Mouse (Mus musculus) lung, embryonic 14.5 days (tissue): ENCODE results near the gene Rnase2b. TPM values are rescaled to one million over a fixed set of nuclear protein-coding genes. Genes with fewer than 3 reads are reported as not detected.

Experiments used
- ATAC-seq: fragments of 200-750 bp; cut with Nextera tagmentation; 2 replicates; pipeline ENCODE4 v1.8.0; 2017; ENCODE audit warnings: mild to moderate bottlenecking, moderate TSS enrichment, moderate library complexity; ENCODE audit not compliant: insufficient read depth
- DNase-seq: peaks from one replicate; pipeline ENCODE4 v3.0.0-alpha.2; 2015
- H3K27ac ChIP-seq: fragments of 300-500 bp; sonication (generic); 2 replicates; pipeline ENCODE4 v1.5.1; 2014; ENCODE audit warnings: low read depth, mild to moderate bottlenecking, moderate library complexity
- H3K27me3 ChIP-seq: fragments of 300-500 bp; sonication (generic); 2 replicates; pipeline ENCODE4 v1.6.1; 2014; ENCODE audit warnings: low read length, control low read depth; ENCODE audit not compliant: insufficient read depth
- H3K36me3 ChIP-seq: fragments of 300-500 bp; sonication (generic); 2 replicates; pipeline ENCODE4 v1.6.1; 2014; ENCODE audit warnings: control low read depth; ENCODE audit not compliant: insufficient read depth
- H3K4me1 ChIP-seq: fragments of 300-500 bp; sonication (generic); 2 replicates; pipeline ENCODE4 v1.6.1; 2014; ENCODE audit warnings: antibody characterized with exemption, control low read depth; ENCODE audit not compliant: insufficient read depth
- H3K4me2 ChIP-seq: fragments of 300-500 bp; sonication (generic); 2 replicates; pipeline ENCODE4 v1.6.1; 2014; ENCODE audit warnings: mild to moderate bottlenecking
- H3K4me3 ChIP-seq: fragments of 300-500 bp; sonication (generic); 2 replicates; pipeline ENCODE4 v1.5.1; 2014; ENCODE audit warnings: low read depth, low read length
- H3K9ac ChIP-seq: fragments of 300-500 bp; sonication (generic); 2 replicates; pipeline ENCODE4 v1.6.1; 2014
- H3K9me3 ChIP-seq: fragments of 300-500 bp; sonication (generic); 2 replicates; pipeline ENCODE4 v1.6.1; 2016; ENCODE audit warnings: low read depth, low read length, control low read depth
- CTCF ChIP-seq: IDR thresholded peaks from 2 replicates; pipeline ENCODE4 v1.5.1; 2016; ENCODE audit warnings: antibody characterized with exemption, low read depth
- WGBS: fragments of 180-500 bp; shearing (Covaris S2); extraction: QIAGEN DNeasy Blood & Tissue Kit; methylation state at CpG from one replicate; pipeline ENCODE4 v1.1.7; 2014; 5-methylcytosine and 5-hydroxymethylcytosine counted together
- polyA plus RNA-seq: library from polyadenylated mRNA; unstranded; fragments of >200 nt; fragmentation: Nextera tagmentation; extraction: Ambion mirVana; gene quantifications from 2 replicates; pipeline ENCODE4 v1.2.1, GENCODE M21; 2014

Rnase2b gene
- polyA plus RNA-seq, 1 experiment from 2014 or later = not detected

DNA sequence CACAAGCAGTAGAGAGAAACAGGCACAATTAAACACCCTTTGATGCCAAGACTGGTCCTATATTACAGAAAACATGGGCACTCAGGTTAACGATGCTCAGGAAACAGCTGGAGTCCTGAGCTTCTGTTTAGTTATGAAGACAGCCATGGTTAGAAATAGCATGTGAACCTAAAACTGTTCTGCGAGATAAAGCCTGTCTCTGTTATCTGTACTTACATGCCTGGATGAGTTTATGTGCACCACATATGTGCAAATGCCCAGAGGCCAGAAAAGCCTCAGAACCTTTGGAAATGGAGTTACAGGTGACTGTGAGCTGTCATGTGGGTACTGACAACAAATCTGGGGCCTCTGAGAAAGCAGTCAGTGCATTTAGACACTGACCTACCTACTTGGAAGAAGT is 18.1 kb upstream of the Rnase2b start:
- Histone ChIP-seq H3K27me3 (no peaks in the 10 kb centered on the region), H3K9me3 (no peaks in the 10 kb centered on the region), H3K27ac (no peak overlapping the region), H3K4me3 (no peak overlapping the region), H3K4me1 (no peaks in the 10 kb centered on the region), H3K9ac (no peak overlapping the region), H3K4me2 (no peak overlapping the region), H3K36me3 (no peaks in the 10 kb centered on the region)
- no peak for TF ChIP-seq CTCF
- 70% methylated on average over 2 of the region's 2 CpGs for WGBS
- DNase-seq (no peak), ATAC-seq (no peak)

- no peak overlapping the region for H3K4me2 ChIP-seq
- no peaks in the 10 kb centered on the region for H3K9me3 ChIP-seq
- TF ChIP-seq CTCF = no peak
- no peak overlapping the region for H3K9ac ChIP-seq
- H3K27ac ChIP-seq = no peak overlapping the region
- H3K4me1 ChIP-seq = no peaks in the 10 kb centered on the region
- ATAC-seq = no peak
- H3K36me3 ChIP-seq = no peaks in the 10 kb centered on the region
- DNase-seq = no peak
- no peak overlapping the region for H3K4me3 ChIP-seq
- WGBS = 95% methylated on average over 4 of the region's 4 CpGs
- no peaks in the 10 kb centered on the region for H3K27me3 ChIP-seq
Measured at GRCm38 (mm10) chr14:51144451-51144850, 17.6 kb upstream of the Rnase2b start.

- ATAC-seq = no peak
- Histone ChIP-seq H3K4me2 (no peak overlapping the region), H3K27me3 (no peaks in the 10 kb centered on the region), H3K9ac (no peak overlapping the region), H3K27ac (no peak overlapping the region), H3K4me1 (no peaks in the 10 kb centered on the region), H3K4me3 (no peak overlapping the region), H3K9me3 (no peaks in the 10 kb centered on the region), H3K36me3 (no peaks in the 10 kb centered on the region)
- 75% methylated on average over 6 of the region's 6 CpGs for WGBS
- TF ChIP-seq CTCF = no peak
- DNase-seq = no peak
Measured at GRCm38 (mm10) chr14:51145521-51145920, 16.5 kb upstream of the Rnase2b start.

GRCm38 (mm10) chr14:51146685-51147084 is 15.4 kb upstream of the Rnase2b start, which contains the start of gene Rnase1:
Gene Rnase1 (minus strand): TSS chr14:51146785.
- H3K27ac ChIP-seq = no peak within 1 kb of the TSS

DNA sequence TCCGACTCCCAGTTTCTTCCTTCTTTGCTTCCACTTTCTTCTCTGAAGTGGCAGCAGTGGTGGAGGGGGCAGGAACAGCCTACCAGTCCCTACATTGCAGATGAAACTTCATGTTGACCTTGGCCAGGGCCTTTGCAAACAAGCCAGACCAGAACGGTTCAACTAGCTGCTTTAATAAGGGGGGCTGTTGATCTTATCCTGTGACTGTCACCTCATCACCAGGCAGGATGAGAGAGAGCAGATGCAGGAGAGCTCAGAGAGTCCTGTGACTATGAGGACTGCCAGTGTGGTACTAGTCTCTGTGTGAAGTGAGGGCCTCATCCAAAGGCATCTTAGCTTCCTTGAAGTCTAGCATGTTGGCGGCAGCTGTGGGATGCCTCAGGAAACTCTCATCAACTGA is 14.1 kb upstream of the Rnase2b start:
- Histone ChIP-seq H3K4me3 (no peak overlapping the region), H3K27ac (no peak overlapping the region), H3K27me3 (no peaks in the 10 kb centered on the region), H3K4me1 (no peaks in the 10 kb centered on the region), H3K36me3 (no peaks in the 10 kb centered on the region), H3K9me3 (no peaks in the 10 kb centered on the region), H3K9ac (no peak overlapping the region), H3K4me2 (no peak overlapping the region)
- no peak for TF ChIP-seq CTCF
- ATAC-seq (no peak), DNase-seq (no peak)
- 51% methylated on average over 3 of the region's 3 CpGs for WGBS

More at GRCm38 (mm10) chr14:51146685-51147084, 15.4 kb upstream of the Rnase2b start, which contains the start of gene Rnase1:
- DNase-seq (no peak), ATAC-seq (no peak)
- WGBS = 63% methylated on average over 2 of the region's 2 CpGs
- Histone ChIP-seq H3K4me1 (no peaks in the 10 kb centered on the region), H3K27me3 (no peaks in the 10 kb centered on the region), H3K9me3 (no peaks in the 10 kb centered on the region), H3K4me2 (no peak within 1 kb of the TSS), H3K4me3 (no peak within 1 kb of the TSS), H3K9ac (no peak within 1 kb of the TSS), H3K36me3 (no peaks in the 10 kb centered on the region)
- no peak for TF ChIP-seq CTCF

- no peaks in the 10 kb centered on the region for H3K36me3 ChIP-seq
- H3K9ac ChIP-seq = no peak overlapping the region
- H3K4me1 ChIP-seq = no peaks in the 10 kb centered on the region
- ATAC-seq (no peak), DNase-seq (no peak)
- H3K4me2 ChIP-seq = no peak overlapping the region
- H3K27me3 ChIP-seq = no peaks in the 10 kb centered on the region
- no peak for TF ChIP-seq CTCF
- no peaks in the 10 kb centered on the region for H3K9me3 ChIP-seq
- no peak overlapping the region for H3K27ac ChIP-seq
- 40% methylated on average over 5 of the region's 5 CpGs for WGBS
- H3K4me3 ChIP-seq = no peak overlapping the region
Measured at GRCm38 (mm10) chr14:51149164-51149563, 12.9 kb upstream of the Rnase2b start.

GRCm38 (mm10) chr14:51150206-51150831 is 11.7 kb upstream of the Rnase2b start:
- TF ChIP-seq CTCF = no peak
- no peak overlapping the region for H3K4me3 ChIP-seq
- no peaks in the 10 kb centered on the region for H3K9me3 ChIP-seq
- H3K4me2 ChIP-seq = no peak overlapping the region
- no peak overlapping the region for H3K27ac ChIP-seq
- no peaks in the 10 kb centered on the region for H3K36me3 ChIP-seq
- no peaks in the 10 kb centered on the region for H3K4me1 ChIP-seq
- DNase-seq = no peak
- 75% methylated on average over 3 of the region's 3 CpGs for WGBS
- no peak for ATAC-seq
- no peaks in the 10 kb centered on the region for H3K27me3 ChIP-seq
- no peak overlapping the region for H3K9ac ChIP-seq
